Mouse (Mus musculus) neural tube, embryonic 15.5 days (tissue): ENCODE results near the gene Serpinh1. TPM values are rescaled to one million over a fixed set of nuclear protein-coding genes. Genes with fewer than 3 reads are reported as not detected.

Experiments used
- ATAC-seq: fragments of 200-750 bp; cut with Nextera tagmentation; 2 replicates; pipeline ENCODE4 v1.8.0; 2017; ENCODE audit warnings: mild to moderate bottlenecking, moderate TSS enrichment, moderate library complexity; ENCODE audit not compliant: low FRiP score
- H3K27ac ChIP-seq: fragments of 300-500 bp; sonication (generic); replicated peaks from 2 replicates; pipeline ENCODE4 v1.5.1; 2015; ENCODE audit warnings: mild to moderate bottlenecking, inconsistent platforms
- H3K27me3 ChIP-seq: fragments of 300-500 bp; sonication (generic); replicated peaks from 2 replicates; pipeline ENCODE4 v1.6.1; 2015; ENCODE audit warnings: inconsistent platforms
- H3K36me3 ChIP-seq: fragments of 300-500 bp; sonication (generic); 2 replicates; pipeline ENCODE4 v1.6.1; 2015; ENCODE audit warnings: inconsistent platforms
- H3K4me1 ChIP-seq: fragments of 300-500 bp; sonication (generic); 2 replicates; pipeline ENCODE4 v1.6.1; 2015; ENCODE audit warnings: inconsistent platforms
- H3K4me2 ChIP-seq: fragments of 300-500 bp; sonication (generic); 2 replicates; pipeline ENCODE4 v1.6.1; 2015; ENCODE audit warnings: inconsistent platforms, mild to moderate bottlenecking, moderate library complexity
- H3K4me3 ChIP-seq: fragments of 300-500 bp; sonication (generic); replicated peaks from 2 replicates; pipeline ENCODE4 v1.5.1; 2015; ENCODE audit warnings: mild to moderate bottlenecking, inconsistent platforms
- H3K9ac ChIP-seq: fragments of 300-500 bp; sonication (generic); replicated peaks from 2 replicates; pipeline ENCODE4 v1.6.1; 2015; ENCODE audit warnings: mild to moderate bottlenecking, inconsistent platforms
- H3K9me3 ChIP-seq: fragments of 300-500 bp; sonication (generic); replicated peaks from 2 replicates; pipeline ENCODE4 v1.6.1; 2016; ENCODE audit warnings: inconsistent platforms
- WGBS: fragments of 180-500 bp; shearing (Covaris S2); methylation state at CpG from one replicate; pipeline ENCODE4 v1.1.7; 2015; ENCODE audit warnings: mixed read lengths; 5-methylcytosine and 5-hydroxymethylcytosine counted together
- polyA plus RNA-seq: library from polyadenylated mRNA; unstranded; fragments of >200 nt; fragmentation: Nextera tagmentation; extraction: Ambion mirVana; gene quantifications from 2 replicates; pipeline ENCODE4 v1.2.1, GENCODE M21; 2015

Serpinh1 gene
- polyA plus RNA-seq, 1 experiment from 2014 or later = 332 TPM

DNA sequence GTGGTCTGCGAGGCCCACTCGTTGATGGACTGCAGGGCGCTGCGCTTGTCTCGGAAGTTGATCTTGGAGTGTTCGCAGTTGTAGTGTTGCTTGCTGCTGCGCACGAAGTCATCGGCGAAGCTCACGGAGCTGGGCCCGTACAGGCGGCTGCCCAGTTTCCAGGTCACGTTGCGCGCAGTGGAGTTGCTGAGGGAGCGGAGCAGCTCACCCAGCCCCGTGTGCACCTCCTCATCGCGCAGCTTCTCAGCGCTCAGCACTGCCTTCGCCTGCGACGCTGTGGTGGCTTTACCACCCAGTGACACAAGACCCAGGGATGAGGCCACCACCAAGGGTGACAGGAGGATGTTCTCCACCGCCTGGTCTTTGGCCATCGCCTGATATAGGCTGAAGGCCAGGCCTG lies 4.2 kb downstream of the Serpinh1 start:
- H3K4me1 ChIP-seq = peaks cover 40% of the 10 kb centered on the region
- no peak overlapping the region for H3K4me3 ChIP-seq
- no peak for ATAC-seq
- no peaks in the 10 kb centered on the region for H3K27me3 ChIP-seq
- no peak overlapping the region for H3K9ac ChIP-seq
- H3K36me3 ChIP-seq = peaks cover 12% of the 10 kb centered on the region
- no peak overlapping the region for H3K27ac ChIP-seq
- 96% methylated on average over 26 of the region's 26 CpGs for WGBS
- H3K4me2 ChIP-seq = no peak overlapping the region
- H3K9me3 ChIP-seq = no peaks in the 10 kb centered on the region

DNA sequence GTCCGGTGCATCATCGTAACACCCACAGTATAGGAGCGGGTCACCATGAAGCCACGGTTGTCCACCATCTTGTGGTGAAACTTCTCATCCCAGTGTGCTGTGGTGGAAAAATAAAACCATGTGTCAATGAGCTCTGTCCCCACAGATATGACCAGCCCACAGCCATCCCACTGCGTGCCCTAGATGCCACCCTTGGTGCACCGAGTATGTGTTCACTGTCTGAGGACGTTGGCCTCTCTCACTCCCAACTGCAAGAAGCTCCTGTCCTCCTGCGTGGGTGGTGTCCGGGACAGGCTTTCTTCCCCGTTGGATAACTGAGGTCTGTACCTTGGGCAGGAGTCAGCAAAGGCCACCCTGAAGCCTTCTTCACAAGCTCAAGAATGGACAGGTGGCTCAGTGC lies 5.8 kb downstream of the Serpinh1 start:
- peaks cover 28% of the 10 kb centered on the region for H3K4me1 ChIP-seq
- H3K36me3 ChIP-seq = peaks cover 12% of the 10 kb centered on the region
- no peaks in the 10 kb centered on the region for H3K27me3 ChIP-seq
- H3K9me3 ChIP-seq = no peaks in the 10 kb centered on the region
- ATAC-seq = no peak
- H3K4me3 ChIP-seq = no peak overlapping the region
- no peak overlapping the region for H3K9ac ChIP-seq
- H3K4me2 ChIP-seq = no peak overlapping the region
- WGBS = 95% methylated on average over 10 of the region's 10 CpGs
- H3K27ac ChIP-seq = no peak overlapping the region

DNA sequence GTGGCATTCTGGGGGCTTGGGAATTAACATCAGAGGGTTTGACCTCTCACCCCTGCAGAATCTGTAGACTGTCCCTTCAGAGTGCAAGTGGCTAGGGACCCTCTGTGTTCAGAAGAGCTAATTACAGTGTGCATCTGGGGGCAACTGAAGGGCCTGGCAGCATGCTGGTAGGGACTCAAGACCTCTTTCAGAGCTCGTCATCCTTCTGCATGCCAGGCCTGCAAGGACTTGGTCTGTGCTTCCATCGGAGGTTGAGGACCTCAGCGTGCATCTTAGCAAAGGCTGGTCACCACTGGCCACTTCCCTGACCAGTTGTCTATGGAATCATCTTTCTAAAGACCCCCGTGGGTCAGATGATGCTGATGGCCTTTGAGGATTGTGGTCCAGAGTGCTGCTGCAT lies 9.5 kb downstream of the Serpinh1 start:
- no peaks in the 10 kb centered on the region for H3K27me3 ChIP-seq

DNA sequence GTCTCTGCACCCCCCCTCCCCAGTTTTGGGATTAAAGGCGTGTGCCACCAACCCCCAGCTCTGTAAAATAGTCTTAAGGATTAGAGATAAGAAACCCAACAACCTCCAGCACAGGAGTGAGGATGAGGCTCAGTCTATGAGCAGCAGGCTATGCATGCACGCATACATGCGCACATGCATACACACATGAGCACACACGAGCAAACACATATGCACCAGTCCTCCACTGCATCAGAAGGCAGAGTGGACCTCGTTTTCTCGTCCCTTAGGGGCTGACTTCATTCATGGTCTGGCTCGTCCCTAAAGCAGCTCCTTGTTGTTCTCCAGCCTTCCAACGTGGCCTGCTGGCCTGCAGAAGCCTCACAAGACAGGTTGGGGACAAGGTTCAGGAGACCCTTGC lies 12.3 kb downstream of the Serpinh1 start:
- no peak overlapping the region for H3K4me2 ChIP-seq
- no peaks in the 10 kb centered on the region for H3K27me3 ChIP-seq
- H3K4me1 ChIP-seq = no peaks in the 10 kb centered on the region
- ATAC-seq = no peak
- H3K9me3 ChIP-seq = no peaks in the 10 kb centered on the region
- no peak overlapping the region for H3K9ac ChIP-seq
- no peak overlapping the region for H3K4me3 ChIP-seq
- no peak overlapping the region for H3K27ac ChIP-seq
- H3K36me3 ChIP-seq = peaks cover 27% of the 10 kb centered on the region
- 87% methylated on average over 8 of the region's 8 CpGs for WGBS

More for the DNA sequence above, 9.5 kb downstream of the Serpinh1 start:
- no peaks in the 10 kb centered on the region for H3K4me1 ChIP-seq
- no peak overlapping the region for H3K27ac ChIP-seq
- no peaks in the 10 kb centered on the region for H3K9me3 ChIP-seq
- WGBS = 87% methylated on average over 4 of the region's 4 CpGs
- no peak overlapping the region for H3K4me2 ChIP-seq
- peaks cover 12% of the 10 kb centered on the region for H3K36me3 ChIP-seq
- H3K4me3 ChIP-seq = no peak overlapping the region
- ATAC-seq = no peak
- no peak overlapping the region for H3K9ac ChIP-seq

DNA sequence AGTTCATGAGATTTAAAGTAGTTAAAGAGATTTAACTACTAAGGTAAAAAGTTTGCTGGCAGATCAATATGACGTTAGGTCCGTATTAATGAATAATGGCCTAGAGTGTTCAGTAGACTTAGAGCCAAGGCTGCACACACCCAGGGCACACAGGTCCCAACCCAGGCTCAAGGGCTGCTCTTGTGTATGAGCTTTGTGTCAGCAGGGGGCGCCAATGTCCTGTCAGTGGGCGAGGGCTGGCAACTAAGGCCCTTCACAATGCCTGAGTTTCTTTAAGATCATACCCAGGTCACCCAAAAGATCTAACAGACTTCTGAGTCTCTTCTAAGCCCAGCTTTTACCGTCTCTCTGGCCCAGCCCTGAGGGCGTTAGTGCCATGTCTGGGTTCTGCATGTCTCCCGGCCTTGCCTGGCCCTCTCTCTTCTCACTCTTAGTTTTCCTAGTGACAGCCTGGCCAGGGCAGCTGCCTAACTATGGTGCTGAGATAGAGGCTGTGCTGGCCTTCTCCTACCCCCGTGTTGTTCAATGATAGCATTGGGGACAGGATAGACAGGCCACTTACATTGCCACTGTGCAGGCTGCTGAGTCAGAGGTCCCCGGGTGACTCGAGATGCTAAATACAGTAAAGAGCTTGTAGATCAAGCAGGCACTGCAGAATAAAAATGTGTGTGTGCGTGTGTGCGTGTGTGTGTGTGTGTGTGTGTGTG lies 20.1 kb downstream of the Serpinh1 start:
- Histone ChIP-seq H3K4me2 (no peak overlapping the region), H3K36me3 (peaks cover 34% of the 10 kb centered on the region), H3K27me3 (no peaks in the 10 kb centered on the region), H3K9me3 (no peaks in the 10 kb centered on the region), H3K4me1 (peaks cover 15% of the 10 kb centered on the region), H3K4me3 (no peak overlapping the region), H3K9ac (no peak overlapping the region), H3K27ac (peak overlapping the region; percentile 49)
- WGBS = 43% methylated on average over 12 of the region's 12 CpGs
- no peak; the same call in 1 of the 2 replicates for ATAC-seq

DNA sequence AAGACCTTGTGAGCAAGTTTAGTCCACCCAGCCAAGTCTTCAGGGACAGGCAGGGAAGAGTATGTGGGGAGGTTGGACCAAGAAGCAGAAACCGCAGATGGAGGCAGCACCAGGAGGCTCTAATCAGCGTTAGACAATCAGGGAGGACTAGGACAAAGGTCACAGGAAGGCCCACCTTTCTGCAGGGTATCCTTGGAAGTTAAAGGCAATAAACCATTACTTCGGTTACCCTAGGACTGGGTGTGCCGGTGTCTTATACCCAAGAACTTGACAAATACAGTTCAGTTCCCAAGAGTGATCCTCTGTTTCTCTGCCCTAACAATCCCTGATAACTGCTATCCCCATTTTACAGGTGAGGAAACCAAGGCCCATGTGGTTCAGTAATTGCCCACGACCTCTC lies 23.0 kb downstream of the Serpinh1 start:
- Histone ChIP-seq H3K9me3 (no peaks in the 10 kb centered on the region), H3K27ac (no peak overlapping the region), H3K27me3 (no peaks in the 10 kb centered on the region), H3K9ac (no peak overlapping the region), H3K4me2 (no peak overlapping the region), H3K36me3 (peaks cover 20% of the 10 kb centered on the region), H3K4me1 (peaks cover 25% of the 10 kb centered on the region), H3K4me3 (no peak overlapping the region)
- no peak for ATAC-seq
- WGBS = 85% methylated on average over 5 of the region's 5 CpGs

DNA sequence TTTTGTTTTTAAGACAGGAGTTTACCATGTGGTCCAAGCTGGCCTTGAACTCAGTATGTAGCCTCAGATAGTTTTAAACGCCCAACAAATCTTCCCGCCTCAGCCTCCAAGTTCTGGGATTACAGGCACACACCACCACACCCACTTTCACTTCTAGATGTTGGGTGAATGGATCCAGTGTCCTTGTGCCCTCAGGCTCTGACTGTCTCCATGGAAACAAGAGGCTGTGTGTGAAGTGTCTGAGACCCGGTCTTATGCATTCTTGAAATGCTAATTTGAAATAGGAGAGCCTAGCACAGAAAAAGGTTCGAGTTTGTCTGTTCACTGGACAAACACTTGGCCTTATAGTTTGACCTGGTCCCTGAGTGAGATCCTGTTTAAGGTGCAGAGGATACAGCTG lies 24.2 kb downstream of the Serpinh1 start:
- Histone ChIP-seq H3K27me3 (no peaks in the 10 kb centered on the region), H3K4me2 (no peak overlapping the region), H3K36me3 (peaks cover 22% of the 10 kb centered on the region), H3K4me3 (no peak overlapping the region), H3K9ac (no peak overlapping the region), H3K9me3 (no peaks in the 10 kb centered on the region), H3K27ac (no peak overlapping the region), H3K4me1 (peaks cover 34% of the 10 kb centered on the region)
- WGBS = 48% methylated on average over 4 of the region's 4 CpGs
- ATAC-seq = no peak

DNA sequence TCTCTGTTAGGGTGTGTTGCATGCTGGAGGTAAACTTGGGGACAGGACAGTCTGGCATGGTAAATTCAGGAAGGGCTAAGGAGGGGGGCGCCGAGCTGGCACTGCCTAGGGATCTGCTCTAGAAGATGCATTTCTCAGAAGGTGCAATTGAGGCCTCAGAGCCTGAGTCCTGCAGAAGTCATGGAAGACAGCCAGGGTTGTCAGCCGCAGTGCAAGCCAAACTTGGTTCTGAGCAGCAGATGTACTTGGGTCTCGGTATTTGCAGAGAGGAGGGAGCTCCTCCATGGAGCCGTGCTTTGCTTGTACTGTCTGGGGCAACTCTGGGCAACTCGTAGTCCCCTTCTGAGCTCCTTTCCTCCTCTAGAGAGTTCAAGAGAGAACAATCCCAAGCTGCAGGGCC lies 26.9 kb downstream of the Serpinh1 start:
- Histone ChIP-seq H3K27ac (no peak overlapping the region), H3K27me3 (no peaks in the 10 kb centered on the region), H3K36me3 (peaks cover 37% of the 10 kb centered on the region), H3K4me1 (peaks cover 33% of the 10 kb centered on the region), H3K9ac (no peak overlapping the region), H3K9me3 (no peaks in the 10 kb centered on the region), H3K4me2 (no peak overlapping the region), H3K4me3 (no peak overlapping the region)
- no peak for ATAC-seq
- 82% methylated on average over 6 of the region's 6 CpGs for WGBS

DNA sequence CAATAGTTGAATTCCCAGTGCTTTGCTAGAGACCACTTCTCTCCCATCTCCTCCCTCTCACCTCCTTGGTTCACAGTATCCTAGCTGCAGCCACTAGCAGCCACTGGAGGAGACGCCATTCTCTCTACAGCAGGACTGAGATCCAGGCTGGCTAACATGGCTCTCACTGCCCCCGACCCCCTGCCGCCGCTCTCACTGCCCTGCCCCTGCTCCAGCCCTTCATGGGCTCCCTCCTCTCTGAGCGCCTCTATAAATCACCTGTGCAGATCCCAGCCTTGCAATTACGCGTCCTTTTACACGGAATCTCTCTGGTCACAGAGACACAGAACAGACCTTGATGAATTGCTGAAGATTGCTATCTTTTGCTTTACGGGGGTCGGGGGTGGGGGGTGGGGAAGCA lies 28.2 kb downstream of the Serpinh1 start:
- peaks cover 45% of the 10 kb centered on the region for H3K4me1 ChIP-seq
- no peaks in the 10 kb centered on the region for H3K9me3 ChIP-seq
- no peak overlapping the region for H3K9ac ChIP-seq
- H3K36me3 ChIP-seq = peaks cover 33% of the 10 kb centered on the region
- no peak overlapping the region for H3K4me3 ChIP-seq
- WGBS = 7% methylated on average over 10 of the region's 10 CpGs
- H3K27me3 ChIP-seq = no peaks in the 10 kb centered on the region
- H3K27ac ChIP-seq = peak overlapping the region; percentile 64
- peak; percentile 53; the same call in 1 of the 2 replicates for ATAC-seq
- no peak overlapping the region for H3K4me2 ChIP-seq

DNA sequence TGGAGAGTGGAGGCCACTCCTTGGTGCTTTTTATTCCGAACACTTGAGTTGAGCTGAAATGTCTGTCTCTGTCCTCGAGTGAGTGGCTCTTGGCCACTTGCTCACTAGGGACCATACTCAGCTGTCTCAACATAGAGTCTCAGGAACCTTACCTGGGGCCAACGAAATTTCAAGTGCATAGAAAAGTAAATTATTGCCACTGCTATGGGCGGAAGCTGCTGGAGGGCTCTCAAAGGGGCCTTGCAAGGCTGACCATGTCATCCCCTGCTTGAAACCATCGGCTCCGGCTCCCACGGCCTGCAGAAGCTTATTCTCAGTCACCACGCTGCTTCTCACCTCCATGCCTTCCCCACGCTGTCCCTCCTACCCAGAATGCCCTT lies 29.7 kb downstream of the Serpinh1 start:
- 94% methylated on average over 9 of the region's 9 CpGs for WGBS
- peaks cover 33% of the 10 kb centered on the region for H3K36me3 ChIP-seq
- no peak for ATAC-seq
- no peak overlapping the region for H3K4me3 ChIP-seq
- H3K4me1 ChIP-seq = peaks cover 45% of the 10 kb centered on the region
- H3K27ac ChIP-seq = no peak overlapping the region
- H3K4me2 ChIP-seq = no peak overlapping the region
- no peak overlapping the region for H3K9ac ChIP-seq
- no peaks in the 10 kb centered on the region for H3K27me3 ChIP-seq
- no peaks in the 10 kb centered on the region for H3K9me3 ChIP-seq

DNA sequence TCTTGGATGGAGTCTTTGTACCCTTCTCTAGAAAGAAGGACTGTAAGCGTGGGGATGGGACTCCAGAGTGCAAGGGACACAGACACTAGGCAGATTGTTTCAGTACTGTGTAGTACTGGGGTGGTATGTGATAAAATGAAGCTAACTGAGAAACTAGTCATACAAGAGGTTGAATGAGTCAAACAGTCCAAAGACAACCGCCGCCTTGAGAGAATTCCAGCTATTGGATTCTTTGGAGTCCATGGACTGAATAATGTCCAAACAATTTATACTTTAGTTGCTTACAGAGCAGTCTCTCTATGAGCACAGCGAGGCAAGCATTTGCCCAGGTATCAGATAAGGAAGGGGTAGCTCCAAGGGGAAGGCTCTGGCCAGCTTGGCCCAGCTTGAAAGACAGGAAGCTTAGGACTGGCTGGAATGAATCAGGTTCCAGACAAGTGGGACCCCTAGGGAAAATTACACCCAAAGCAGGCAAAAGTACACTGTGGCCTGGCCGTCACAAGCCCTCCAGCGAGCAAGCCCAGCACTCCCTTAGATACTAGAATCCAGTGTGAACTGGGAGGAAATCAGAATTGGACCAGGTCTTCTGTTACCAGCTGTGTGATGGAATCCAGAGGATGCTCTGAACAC lies 30.2 kb downstream of the Serpinh1 start:
- no peak overlapping the region for H3K4me3 ChIP-seq
- no peak overlapping the region for H3K27ac ChIP-seq
- H3K9me3 ChIP-seq = no peaks in the 10 kb centered on the region
- 90% methylated on average over 6 of the region's 6 CpGs for WGBS
- H3K4me1 ChIP-seq = peaks cover 45% of the 10 kb centered on the region
- no peak for ATAC-seq
- peaks cover 37% of the 10 kb centered on the region for H3K36me3 ChIP-seq
- no peaks in the 10 kb centered on the region for H3K27me3 ChIP-seq
- H3K9ac ChIP-seq = no peak overlapping the region
- H3K4me2 ChIP-seq = no peak overlapping the region

DNA sequence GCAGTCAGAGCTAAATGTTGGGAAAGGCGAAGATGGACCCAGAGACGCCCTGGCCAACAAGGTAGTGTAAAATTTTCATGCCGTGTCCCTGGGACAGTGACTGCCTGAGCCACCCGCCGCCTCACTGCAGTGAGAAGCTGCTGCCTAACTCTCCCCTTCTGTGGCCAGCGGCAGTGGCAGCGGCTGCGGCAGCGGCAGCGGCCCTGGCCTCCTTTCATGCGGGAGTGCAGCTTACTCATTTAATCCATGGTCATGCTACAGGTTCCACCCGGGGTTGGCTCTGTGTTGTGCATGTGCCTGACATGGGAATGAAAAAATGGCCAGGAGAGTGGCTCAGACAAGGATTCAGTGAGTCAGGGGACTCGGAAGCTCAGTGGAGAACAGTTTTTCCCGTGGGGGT lies 32.5 kb downstream of the Serpinh1 start:
- Histone ChIP-seq H3K27me3 (no peaks in the 10 kb centered on the region), H3K36me3 (peaks cover 52% of the 10 kb centered on the region), H3K9me3 (no peaks in the 10 kb centered on the region), H3K4me1 (peaks cover 49% of the 10 kb centered on the region), H3K9ac (no peak overlapping the region), H3K4me3 (no peak overlapping the region), H3K4me2 (no peak overlapping the region), H3K27ac (no peak overlapping the region)
- WGBS = 27% methylated on average over 14 of the region's 14 CpGs
- no peak for ATAC-seq
